Mouse (Mus musculus) liver, postnatal 0 days (tissue): ENCODE measurements at regions not wholly inside any gene's neighbourhood (a gene's known extent, or its start where the extent isn't known, plus 50 kb on each side); places are given as distances from the start of the nearest gene placed in this dataset.

ENCODE experiments used
- CTCF ChIP-seq: sonication (generic); IDR thresholded peaks from 2 replicates; pipeline ENCODE4 v1.5.1; 2016; ENCODE audit warnings: antibody characterized with exemption, low read depth
- EP300 ChIP-seq: IDR thresholded peaks from 2 replicates; pipeline ENCODE4 v1.6.1; 2016; ENCODE audit warnings: antibody characterized with exemption, low read depth, mild to moderate bottlenecking

DNA sequence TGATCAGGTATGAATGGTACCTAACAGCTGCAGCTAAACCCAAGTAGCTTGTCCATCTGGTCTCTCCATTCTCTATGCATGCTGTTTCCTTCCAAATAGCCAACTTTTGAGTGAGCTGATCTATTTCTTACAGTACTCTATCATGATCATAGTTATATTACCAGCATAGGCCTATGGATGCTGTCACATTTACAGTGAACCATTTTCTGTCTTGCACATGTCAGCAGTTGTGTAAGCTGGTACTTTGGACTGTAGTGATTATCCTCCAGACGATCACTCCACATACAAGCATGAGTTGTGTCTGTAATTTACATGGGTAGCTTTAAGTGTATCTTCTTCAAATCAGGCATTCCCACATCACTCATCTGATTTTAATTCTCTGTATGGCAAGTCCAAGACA lies 158.2 kb upstream of the Mctp2 start:
- TF ChIP-seq CTCF = no peak
- TF ChIP-seq EP300 = no peak
